Mouse (Mus musculus): ENCODE measurements around the gene Hmgcs1.
"Not testable (repeated sequence)": the region's sequence is repeated elsewhere in the genome, so short reads cannot be mapped to it uniquely, and the experiment has no call there.

Gene Hmgcs1

DNA sequence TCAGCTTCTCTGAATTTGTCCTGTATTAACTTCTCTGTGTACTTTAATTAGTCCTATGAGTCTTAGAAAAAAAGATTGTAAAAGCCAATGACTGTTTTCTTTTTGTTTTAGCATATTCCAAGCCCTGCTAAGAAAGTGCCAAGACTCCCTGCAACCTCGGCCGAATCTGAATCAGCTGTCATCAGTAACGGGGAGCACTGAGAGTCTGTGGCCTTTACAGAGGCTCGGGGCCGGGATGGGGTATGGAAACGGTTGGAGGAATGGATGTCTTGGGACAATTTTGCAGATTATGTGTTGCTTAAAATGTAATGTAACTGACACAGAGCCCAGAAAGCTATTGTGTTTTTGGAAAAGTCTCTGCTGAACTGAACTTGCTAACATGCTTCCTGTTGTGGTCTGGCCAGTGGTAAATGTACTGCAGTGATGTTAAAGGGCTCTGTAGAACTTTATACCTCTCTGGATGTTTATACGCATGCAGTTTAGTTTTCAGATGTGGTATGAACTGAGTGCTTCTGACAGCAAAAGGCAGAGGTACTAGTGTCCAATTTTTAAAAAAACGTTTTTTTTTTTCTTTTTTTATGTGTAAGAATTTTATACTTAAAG lies 16.2 kb downstream of the Hmgcs1 start:
- not testable (repeated sequence) for DNase-seq (ENCODE audit: low read depth, low spot score)

DNA sequence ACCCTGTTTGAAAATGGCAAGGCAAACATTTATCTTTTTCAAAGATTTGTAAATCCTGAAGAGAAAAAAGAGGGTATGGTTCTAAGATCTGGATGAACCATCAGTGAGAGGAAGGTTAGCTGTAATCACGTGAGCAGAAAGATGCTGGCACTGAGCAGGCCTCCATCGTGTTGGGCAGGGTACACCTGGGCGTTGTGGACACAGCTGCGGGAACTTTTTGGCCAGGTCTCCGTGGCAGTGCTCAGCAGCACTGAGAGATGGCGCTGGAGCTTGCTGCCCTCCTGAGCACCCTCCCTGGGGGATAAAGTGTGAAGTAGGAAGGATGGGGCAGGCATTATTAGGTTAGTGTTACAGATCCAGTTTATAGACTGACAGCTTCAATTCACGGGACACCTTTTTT lies 16.8 kb downstream of the Hmgcs1 start:
- DNase-seq (ENCODE audit: low read depth, low spot score) = no peak

DNA sequence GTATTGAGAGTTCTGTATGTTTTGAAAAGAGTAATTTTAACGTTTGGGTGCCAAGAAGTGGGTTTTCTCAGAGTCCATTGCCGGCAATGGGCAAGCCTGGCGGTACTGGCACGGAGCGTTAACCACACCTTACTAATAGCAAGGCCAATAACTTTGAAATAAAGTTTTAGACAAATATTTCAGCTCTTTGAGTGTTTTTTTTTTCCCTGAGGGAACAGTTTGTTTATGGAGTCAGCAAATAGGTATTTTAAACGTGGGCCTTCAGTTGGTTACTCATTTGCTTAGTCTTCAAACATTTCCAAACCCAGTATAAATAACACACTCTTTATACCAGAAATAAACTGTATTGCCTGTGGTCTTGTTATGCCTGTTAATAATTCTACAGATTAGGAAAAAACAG lies 17.7 kb downstream of the Hmgcs1 start:
- no peak for DNase-seq (ENCODE audit: low read depth, low spot score)

DNA sequence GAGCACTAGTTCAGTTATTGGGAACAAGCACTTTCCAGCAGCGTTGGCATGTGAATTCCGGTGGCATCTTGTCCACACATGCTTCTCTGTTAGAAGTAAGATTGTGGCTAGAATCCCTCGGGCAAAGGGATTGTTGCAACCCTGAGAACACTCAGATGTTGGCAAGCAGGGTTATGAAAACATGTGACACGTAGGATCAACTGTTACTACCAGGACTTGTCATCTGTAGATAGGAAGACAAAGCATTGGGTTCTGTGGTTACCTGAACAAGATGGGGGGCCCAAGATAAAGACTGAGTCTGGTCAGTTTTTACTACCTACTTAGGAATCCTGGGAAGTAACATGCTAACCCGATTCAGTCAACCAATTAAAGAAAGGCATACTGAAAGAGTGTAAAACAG lies 18.8 kb downstream of the Hmgcs1 start:
- DNase-seq (ENCODE audit: low read depth, low spot score) = no peak

DNA sequence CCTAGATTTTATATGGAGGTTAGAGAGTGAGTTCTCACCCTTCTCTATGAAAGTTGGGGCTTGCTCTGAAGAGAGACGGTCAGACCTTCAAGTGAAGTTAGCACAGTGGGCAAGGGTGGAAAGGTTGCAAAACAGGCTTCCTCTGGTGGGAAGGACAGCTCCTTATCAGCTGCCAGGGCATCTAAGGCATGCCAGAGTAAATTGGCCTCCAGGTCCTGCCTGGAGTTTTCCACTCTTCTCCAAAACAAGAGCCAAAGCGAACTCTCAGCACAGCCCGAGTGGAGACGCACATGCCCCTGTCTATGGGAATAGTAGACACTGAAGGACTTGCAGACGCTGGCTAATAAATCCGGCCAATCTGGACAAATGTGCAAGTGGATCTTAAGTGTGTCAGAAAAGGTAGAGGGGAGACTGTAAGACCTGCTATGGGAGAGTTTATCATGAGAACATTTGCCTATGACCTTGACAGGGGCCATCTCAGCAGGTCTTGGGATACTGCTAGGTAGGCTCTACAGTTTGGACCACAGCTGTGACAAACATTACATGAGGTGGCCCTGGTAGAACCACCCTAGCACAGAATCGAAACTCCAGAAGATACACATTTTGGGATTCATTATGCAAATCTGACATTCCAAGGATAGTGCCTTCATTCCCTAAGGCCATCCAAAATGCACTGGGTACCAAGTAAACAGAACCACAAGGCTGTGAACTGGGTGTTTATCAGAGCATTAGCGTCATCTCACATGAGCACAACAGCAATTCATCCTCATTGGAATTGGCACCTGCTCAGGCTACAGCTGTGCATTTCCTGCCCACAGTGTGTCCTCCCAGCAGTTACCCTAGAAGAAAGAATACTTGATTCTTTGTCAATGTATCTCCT lies 19.4 kb downstream of the Hmgcs1 start:
- DNase-seq (ENCODE audit: low read depth, low spot score) = no peak

DNA sequence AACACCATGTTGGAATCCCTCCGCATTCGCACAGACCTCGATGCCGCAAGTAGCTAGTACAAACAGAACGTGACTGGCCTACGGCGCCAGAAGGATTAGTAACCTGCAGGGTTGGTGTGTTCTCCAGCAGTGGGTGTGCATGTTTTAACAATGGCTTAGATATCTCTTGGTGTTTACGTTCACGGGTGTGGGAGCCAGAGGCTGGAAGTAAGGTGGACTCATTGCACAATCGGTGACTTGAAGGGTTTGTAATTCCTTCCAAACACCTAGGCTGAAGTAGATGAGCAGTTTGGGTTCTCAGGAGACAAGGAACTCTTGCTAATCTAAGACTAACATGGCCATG lies 20.1 kb downstream of the Hmgcs1 start:
- no peak for DNase-seq (ENCODE audit: low read depth, low spot score)

DNA sequence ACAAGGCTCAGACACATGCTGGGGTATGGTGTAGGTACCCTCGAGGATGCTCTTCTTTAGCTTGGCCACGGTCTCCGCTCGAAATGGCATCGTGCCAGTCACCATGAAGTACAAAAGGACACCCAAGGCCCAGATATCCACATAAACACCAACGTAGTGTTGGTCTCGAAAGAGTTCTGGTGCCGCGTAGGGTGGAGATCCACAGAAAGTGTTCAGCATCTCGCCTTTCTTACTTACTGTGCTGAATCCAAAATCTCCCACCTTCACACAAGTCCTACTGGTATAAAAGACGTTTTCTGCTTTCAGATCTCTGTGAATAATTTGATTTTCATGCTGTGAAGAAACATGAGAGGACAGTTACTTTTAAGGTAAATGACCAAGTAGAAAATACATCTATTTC lies 22.3 kb downstream of the Hmgcs1 start:
- no peak for DNase-seq (ENCODE audit: low read depth, low spot score)

DNA sequence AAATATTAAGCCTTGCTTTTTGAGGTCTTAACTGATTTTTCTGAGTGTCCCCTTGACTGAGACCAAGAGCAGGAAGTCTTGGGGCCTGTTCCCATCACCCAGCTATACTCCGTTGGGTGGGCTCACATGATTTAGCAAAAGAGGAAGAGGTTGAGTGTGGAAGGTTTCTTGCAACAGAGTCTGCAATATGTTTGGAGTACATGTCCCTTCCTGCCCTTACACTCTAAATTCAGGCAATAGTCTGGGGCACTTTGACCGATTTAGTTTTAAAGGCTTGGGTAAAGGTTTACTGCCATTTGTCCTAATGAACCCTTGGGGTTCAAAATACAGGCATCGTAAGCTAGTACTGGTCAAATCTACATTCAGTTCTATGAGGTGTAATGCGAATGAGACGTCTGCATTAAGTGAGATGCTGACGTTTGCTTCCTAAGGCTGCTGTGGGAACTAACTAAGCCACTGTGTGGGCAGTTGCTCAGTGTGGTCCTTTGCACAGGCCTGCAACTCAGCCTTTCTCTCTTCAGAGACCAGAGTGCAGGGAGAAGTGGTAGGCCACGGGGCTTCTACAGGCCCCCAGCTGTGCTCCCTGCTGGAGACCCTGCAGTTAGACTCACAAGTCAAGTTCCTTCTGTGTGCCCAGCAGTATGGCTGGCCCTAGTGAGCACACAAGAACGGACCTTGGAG lies 23.1 kb downstream of the Hmgcs1 start:
- DNase-seq (ENCODE audit: low read depth, low spot score) = no peak

DNA sequence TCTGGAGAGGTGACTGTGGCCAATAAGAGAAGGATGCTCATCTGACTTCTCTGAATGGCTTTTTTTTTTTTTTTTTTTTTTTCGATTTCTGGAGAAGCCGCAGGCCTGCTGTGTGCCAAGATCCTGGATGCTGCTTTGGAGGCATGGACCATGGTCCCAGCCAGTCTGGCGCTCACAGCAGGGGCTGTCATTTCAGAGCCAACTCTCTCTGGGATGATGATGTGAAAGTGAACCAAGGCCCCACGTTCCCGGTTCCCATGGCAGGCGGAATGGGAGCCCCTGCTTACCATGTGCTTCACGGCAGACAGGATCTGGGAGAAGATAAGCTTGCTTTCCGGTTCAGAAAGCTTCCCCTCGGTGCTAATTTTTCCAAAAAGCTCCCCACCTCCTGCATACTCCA lies 23.6 kb downstream of the Hmgcs1 start:
- DNase-seq (ENCODE audit: low read depth, low spot score) = no peak

DNA sequence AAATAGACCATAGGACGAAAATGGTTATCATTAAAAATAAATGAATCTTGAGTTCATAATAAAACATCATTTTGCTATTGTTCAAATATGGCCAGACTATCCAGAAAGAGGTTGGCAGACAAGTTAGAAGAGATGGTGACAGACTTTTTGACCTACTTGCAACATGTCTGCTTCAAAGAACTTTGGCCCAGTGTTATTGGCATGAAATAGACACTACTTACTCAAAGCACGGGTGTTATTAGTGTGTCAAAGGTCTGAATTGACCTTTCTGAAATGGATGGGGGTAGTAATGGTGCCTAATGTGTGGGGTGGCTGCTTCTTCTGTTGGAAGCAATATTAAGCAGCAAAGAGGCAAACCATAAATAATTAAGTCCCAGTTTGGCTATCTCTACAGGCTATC lies 25.9 kb downstream of the Hmgcs1 start:
- DNase-seq (ENCODE audit: low read depth, low spot score) = no peak

DNA sequence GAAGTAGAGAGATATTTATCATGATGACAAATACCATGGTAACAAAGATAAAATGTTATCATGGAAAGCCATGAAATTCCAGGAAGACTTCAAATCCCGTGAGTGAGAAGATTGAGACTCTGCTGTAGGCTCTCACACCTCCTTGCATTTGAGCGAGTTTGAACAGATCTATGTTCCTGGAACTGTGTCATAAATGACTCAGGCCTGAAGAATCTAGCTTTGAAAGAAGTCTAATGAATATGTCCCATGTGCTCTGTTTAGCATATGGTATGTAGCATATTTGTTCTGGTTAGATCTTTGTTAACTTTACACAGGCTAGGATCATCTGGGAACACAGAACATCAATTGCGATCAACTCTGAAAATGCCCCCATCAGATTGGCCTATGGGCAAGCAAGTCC lies 32.3 kb downstream of the Hmgcs1 start:
- no peak for DNase-seq (ENCODE audit: low read depth, low spot score)

DNA sequence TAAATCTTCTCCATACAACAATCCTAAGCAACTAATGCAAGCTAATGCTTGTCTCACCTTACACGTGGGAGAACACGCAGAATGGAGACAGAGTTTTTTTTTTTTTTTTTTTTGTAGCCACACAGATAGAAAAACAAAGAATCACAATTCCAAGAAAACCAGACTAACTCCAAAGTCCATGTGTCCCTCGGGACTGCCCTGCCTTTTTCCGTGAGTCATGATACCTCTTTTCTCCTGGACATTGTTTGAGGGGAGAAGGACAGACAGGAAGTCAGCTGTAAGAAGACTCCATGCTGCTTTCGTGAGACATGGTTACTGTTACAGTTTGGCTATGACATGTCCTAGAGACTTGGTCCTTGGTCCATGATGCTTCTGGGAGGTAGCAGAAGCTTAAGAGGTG lies 33.2 kb downstream of the Hmgcs1 start:
- DNase-seq (ENCODE audit: low read depth, low spot score) = no peak

DNA sequence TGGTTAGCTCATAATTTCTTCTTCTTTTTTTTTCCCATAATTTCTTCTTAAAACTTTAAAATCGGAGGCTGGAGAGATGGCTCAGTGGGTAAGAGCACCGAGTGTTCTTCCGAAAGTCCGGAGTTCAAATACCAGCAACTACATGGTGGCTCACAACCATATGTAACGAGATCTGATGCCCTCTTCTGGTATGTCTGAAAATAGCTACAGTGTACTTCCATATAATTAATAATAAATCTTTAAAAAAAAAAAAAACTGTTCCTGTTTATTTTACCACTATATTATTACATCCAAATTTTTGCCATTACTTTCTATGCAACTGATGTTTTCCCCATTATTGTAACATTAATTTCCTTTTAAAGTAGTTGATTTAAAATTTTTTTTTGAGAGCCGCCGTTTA lies 34.4 kb downstream of the Hmgcs1 start:
- DNase-seq (ENCODE audit: low read depth, low spot score) = no peak

DNA sequence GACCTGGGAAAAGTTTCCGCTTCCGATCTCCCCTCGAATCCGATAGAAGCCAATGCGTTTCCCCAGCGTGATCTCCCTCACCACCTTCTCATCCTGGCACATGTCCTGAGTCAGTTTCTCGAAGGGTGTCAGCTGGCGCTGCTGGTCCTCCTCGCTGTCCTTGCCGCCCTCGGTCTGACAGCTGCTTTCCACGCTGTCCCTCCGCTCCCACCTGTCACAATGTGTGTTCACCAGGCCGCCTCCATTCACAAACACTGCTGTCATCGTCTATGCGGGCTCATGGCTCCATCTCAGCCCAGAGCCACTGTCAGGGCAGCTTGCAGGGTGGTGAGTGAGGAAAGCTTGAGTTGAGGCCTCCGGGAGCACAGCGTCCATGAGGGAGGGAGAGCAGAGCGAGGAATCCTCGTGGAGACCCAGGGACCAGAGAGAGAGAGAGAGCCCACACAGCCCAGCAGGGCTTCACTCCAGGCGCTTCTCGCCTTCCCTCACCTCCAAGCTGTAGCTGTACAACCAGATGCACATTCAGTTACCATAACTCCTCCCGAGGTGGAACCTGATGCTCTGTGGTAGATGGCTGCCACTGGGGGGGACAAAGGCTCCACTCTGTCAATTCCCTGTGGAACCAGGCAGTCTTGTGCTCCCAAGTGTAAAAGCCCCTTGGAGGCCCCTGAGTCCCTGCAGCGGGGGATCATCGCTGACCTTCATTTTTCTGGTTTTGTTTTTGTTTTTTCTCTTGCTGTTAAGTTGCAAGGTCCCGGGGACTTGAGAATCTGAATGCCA lies 37.6 kb downstream of the Hmgcs1 start:
- no peak for DNase-seq (ENCODE audit: low read depth, low spot score)

DNA sequence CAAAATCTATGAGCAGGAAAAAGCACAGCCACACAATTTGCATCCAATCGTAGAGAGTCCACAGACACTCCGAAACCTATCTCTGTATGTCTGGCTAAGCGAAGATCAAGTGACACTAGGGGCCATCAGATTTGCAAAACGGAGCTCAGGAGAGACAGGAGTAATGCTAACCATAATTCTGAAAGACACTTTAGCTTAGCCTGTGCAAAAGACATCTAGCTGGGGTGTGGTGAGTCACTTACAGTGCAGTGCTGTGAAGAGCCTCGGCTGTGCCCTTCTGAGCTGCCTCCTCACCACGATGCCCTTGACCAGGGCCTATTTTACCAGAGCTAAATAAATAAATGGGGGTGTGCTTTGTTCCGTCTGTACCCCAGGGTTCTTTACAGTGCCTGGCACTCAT lies 39.2 kb downstream of the Hmgcs1 start:
- no peak for DNase-seq (ENCODE audit: low read depth, low spot score)

DNA sequence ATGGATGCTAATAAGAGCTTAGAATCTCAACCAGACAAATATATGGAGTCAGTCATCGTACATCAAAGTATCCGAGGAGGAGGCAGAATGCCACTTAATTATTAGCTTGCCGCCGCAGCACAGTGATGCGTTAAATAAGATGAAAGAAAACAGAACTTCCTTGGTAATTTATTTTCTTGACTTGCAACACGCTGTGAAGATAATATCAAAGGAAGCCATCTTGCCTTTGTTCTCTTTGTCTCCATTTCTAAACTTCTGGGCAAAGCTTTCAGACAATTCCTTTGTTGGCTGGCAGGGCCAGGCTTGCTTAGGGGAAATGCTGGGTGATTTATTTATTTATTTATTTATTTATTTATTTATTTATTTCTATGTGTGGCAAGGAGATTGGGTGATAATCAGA lies 41.3 kb downstream of the Hmgcs1 start:
- DNase-seq (ENCODE audit: low read depth, low spot score) = no peak

DNA sequence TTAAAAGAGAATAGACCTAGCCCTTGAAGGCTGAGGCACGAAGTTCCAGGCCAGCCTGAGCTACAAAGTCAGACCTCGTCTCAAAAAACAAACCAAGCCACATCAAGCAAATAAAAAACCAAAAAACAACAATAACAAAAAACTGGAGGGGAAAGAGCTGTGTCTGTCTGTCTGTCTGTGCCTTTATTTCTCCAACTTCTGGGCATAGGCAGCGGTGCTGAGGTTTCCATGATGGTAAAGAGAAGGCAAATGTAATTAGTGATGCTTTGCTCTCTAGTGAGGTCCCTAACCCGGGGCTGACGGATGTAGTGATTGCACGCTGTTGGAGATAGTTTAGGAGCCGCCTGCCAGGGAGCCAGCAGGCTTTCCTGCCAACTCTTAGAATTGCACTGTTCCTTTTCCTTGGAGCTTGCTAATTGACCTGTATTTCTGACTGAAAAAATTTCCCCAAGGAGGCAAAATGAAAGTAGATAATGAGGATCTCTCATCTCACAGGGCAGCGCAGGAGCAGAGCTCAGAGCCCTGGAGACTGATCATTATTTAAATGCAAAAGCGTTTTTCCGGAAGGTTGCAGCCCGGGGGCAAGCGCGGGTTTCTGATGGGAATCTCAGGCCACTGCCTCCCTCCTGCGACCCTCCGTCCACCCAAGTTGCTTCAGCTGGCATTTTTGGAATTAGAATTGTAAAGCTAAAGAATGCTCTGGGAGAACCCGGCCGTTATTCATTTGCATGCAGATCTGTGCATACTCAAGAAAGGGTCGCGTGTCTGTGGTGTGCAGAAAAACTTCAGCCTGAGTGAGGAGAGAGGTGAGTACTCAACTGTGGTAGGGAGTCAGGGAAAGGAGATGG lies 51.4 kb downstream of the Hmgcs1 start:
- DNase-seq (ENCODE audit: low read depth, low spot score) = no peak

DNA sequence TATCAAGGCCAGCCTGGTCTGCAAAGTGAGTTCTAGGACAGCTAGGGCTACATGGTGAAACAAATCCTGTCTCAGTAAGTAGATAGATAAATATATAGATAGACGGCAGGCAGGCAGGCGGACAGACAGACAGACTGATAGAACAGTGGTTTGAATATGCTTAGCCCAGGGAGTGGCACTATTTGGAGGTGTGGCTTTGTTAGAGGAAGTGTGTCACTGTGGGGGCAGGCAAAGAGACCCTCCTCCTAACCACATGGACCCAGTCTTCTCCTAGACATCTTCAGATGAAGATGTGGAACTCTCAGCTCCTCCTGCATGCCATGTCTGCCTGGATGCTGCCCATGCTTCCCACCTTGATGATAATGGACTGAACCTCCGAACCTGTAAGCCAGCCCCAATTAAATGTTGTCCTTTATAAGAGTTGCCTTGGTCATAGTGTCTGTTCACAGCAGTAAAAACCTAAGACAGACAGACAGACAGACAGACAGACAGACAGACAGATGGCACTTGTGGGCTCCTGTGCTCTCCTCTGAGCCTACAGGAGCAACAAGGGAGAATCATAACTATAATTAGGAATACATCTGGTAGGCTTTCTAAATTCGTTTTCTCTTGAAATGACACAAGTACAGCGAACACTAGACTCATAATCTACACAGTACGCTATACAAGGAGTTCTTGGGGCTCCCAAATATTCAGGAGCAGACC lies 52.7 kb downstream of the Hmgcs1 start:
- no peak for DNase-seq (ENCODE audit: low read depth, low spot score)

DNA sequence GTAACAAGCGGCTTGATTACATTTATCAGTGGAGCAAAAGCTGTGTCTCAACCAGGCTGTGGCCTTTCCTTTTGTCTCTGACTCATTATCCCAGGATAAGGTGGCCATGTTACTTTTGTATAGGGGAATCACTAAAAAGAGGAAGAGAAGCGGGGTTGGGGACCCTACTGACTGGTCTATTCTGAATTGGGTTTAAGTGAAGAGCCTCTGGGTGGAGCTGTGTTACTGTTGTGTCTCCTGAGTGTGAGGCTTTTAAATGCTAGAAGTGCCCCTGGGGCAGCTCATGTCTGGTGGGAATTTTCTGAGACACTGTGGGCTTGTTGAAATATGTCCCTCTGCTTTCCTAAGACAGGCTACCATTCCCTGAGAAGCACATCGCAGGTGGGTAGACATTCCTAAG lies 53.3 kb downstream of the Hmgcs1 start:
- no peak for DNase-seq (ENCODE audit: low read depth, low spot score)

DNA sequence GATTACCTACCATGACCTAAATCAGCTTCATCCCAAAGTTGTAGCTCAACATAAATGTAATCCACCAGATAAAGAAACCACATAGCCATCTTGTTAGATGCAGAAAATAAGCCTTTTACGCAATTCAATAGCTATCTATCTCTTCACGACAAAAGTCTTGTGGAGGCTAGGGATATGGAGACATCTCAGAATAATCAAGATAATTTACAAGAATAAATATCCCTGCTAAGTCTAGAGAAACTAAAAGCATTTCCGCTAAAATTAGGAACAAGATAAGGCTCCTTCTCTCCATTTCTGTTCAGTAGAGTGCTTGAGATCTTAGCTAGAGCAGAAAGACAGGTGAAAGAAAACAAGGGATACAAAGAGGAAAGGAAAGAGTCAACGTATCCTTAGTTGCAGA lies 56.8 kb downstream of the Hmgcs1 start:
- no peak for DNase-seq (ENCODE audit: low read depth, low spot score)
